Mouse (Mus musculus): ENCODE measurements around the gene Sfxn5. TPM values are rescaled to one million over a fixed set of nuclear protein-coding genes. Genes with fewer than 3 reads are reported as not detected.

Gene Sfxn5
- polyA plus RNA-seq, 1 experiment, result 2.0 TPM

- no peak overlapping the region for H3K4me3 ChIP-seq
- TF ChIP-seq SRF (IDR thresholded peaks at IDR 0.05; ENCODE audit: control insufficient read depth, insufficient read length, low read depth) (no peak), MYOG (IDR thresholded peaks at IDR 0.05; ENCODE audit: control insufficient read depth in 1 of 3, insufficient read depth in 1 of 3, insufficient read length in 2 of 3, low read depth in 2 of 3) (peak in 2 of 3 experiments; percentile 23 to 25), CEBPB (IDR thresholded peaks at IDR 0.05; ENCODE audit: insufficient read depth, poor library complexity, severe bottlenecking) (no peak), TCF3 (IDR thresholded peaks at IDR 0.05; ENCODE audit: insufficient read length, low read depth) (no peak), TCF12 (IDR thresholded peaks at IDR 0.05; ENCODE audit: insufficient read depth, poor library complexity, severe bottlenecking) (no peak), POLR2AphosphoS2 (IDR thresholded peaks at IDR 0.05; ENCODE audit: insufficient read length, low read depth) (no peak), MYOD1 (IDR thresholded peaks at IDR 0.05; ENCODE audit: control insufficient read depth in 1 of 3, insufficient read length in 2 of 3, low read depth in 2 of 3) (peak in 2 of 3 experiments; percentile 7 to 35), E2F4 (IDR thresholded peaks at IDR 0.05; ENCODE audit: insufficient read depth) (no peak), USF1 (IDR thresholded peaks at IDR 0.05; ENCODE audit: low read depth) (no peak)
Measured at GRCm38 (mm10) chr6:85380201-85380900, 47.1 kb upstream of the Sfxn5 start.

GRCm38 (mm10) chr6:85378629-85379028, 45.4 kb upstream of the Sfxn5 start:
- H3K27me3 ChIP-seq (ENCODE audit: control insufficient read depth, insufficient read depth, insufficient read length), result no peaks in the 10 kb centered on the region

More at GRCm38 (mm10) chr6:85380201-85380900, 47.1 kb upstream of the Sfxn5 start:
- Histone ChIP-seq H3K79me2 (ENCODE audit: control insufficient read depth, insufficient read depth) (no peaks in the 10 kb centered on the region), H3K4me2 (ENCODE audit: low read depth) (no peak overlapping the region), H3K27me3 (ENCODE audit: control insufficient read depth, insufficient read depth, insufficient read length) (no peaks in the 10 kb centered on the region), H3K36me3 (ENCODE audit: control insufficient read depth, insufficient read depth) (no peaks in the 10 kb centered on the region), H3ac (ENCODE audit: control insufficient read depth, insufficient read length) (no peak overlapping the region)

GRCm38 (mm10) chr6:85377876-85378275, 44.7 kb upstream of the Sfxn5 start:
- no peak overlapping the region for H3ac ChIP-seq (ENCODE audit: control insufficient read depth, insufficient read length)
- H3K4me3 ChIP-seq, result no peak overlapping the region
- H3K4me2 ChIP-seq (ENCODE audit: low read depth), result no peak overlapping the region
- no peaks in the 10 kb centered on the region for H3K36me3 ChIP-seq (ENCODE audit: control insufficient read depth, insufficient read depth)
- H3K79me2 ChIP-seq (ENCODE audit: control insufficient read depth, insufficient read depth), result peaks cover 11% of the 10 kb centered on the region
- no peaks in the 10 kb centered on the region for H3K27me3 ChIP-seq (ENCODE audit: control insufficient read depth, insufficient read depth, insufficient read length)
- TF ChIP-seq MYOG (IDR thresholded peaks at IDR 0.05; ENCODE audit: control insufficient read depth in 1 of 3, insufficient read depth in 1 of 3, insufficient read length in 2 of 3, low read depth in 2 of 3) (no peak), USF1 (IDR thresholded peaks at IDR 0.05; ENCODE audit: low read depth) (no peak), TCF12 (IDR thresholded peaks at IDR 0.05; ENCODE audit: insufficient read depth, poor library complexity, severe bottlenecking) (no peak), MYOD1 (IDR thresholded peaks at IDR 0.05; ENCODE audit: control insufficient read depth in 1 of 3, insufficient read length in 2 of 3, low read depth in 2 of 3) (no peak), CEBPB (IDR thresholded peaks at IDR 0.05; ENCODE audit: insufficient read depth, poor library complexity, severe bottlenecking) (no peak), TCF3 (IDR thresholded peaks at IDR 0.05; ENCODE audit: insufficient read length, low read depth) (no peak), SRF (IDR thresholded peaks at IDR 0.05; ENCODE audit: control insufficient read depth, insufficient read length, low read depth) (no peak), POLR2A (IDR thresholded peaks at IDR 0.05; ENCODE audit: insufficient read length, low read depth) (no peak), REST (IDR thresholded peaks at IDR 0.05; ENCODE audit: insufficient read depth, insufficient read length) (no peak), MAX (IDR thresholded peaks at IDR 0.05; ENCODE audit: low read depth) (no peak), POLR2AphosphoS2 (IDR thresholded peaks at IDR 0.05; ENCODE audit: insufficient read length, low read depth) (no peak), E2F4 (IDR thresholded peaks at IDR 0.05; ENCODE audit: insufficient read depth) (no peak)

More at GRCm38 (mm10) chr6:85378629-85379028, 45.4 kb upstream of the Sfxn5 start:
- Histone ChIP-seq H3K36me3 (ENCODE audit: control insufficient read depth, insufficient read depth) (no peaks in the 10 kb centered on the region), H3K4me2 (ENCODE audit: low read depth) (no peak overlapping the region), H3K79me2 (ENCODE audit: control insufficient read depth, insufficient read depth) (peaks cover 3% of the 10 kb centered on the region), H3ac (ENCODE audit: control insufficient read depth, insufficient read length) (no peak overlapping the region), H3K4me3 (no peak overlapping the region)
- TF ChIP-seq E2F4 (IDR thresholded peaks at IDR 0.05; ENCODE audit: insufficient read depth) (no peak), POLR2A (IDR thresholded peaks at IDR 0.05; ENCODE audit: insufficient read length, low read depth) (no peak), SRF (IDR thresholded peaks at IDR 0.05; ENCODE audit: control insufficient read depth, insufficient read length, low read depth) (no peak), USF1 (IDR thresholded peaks at IDR 0.05; ENCODE audit: low read depth) (no peak), TCF3 (IDR thresholded peaks at IDR 0.05; ENCODE audit: insufficient read length, low read depth) (no peak), MAX (IDR thresholded peaks at IDR 0.05; ENCODE audit: low read depth) (no peak), MYOD1 (IDR thresholded peaks at IDR 0.05; ENCODE audit: control insufficient read depth in 1 of 3, insufficient read length in 2 of 3, low read depth in 2 of 3) (no peak), POLR2AphosphoS2 (IDR thresholded peaks at IDR 0.05; ENCODE audit: insufficient read length, low read depth) (no peak), TCF12 (IDR thresholded peaks at IDR 0.05; ENCODE audit: insufficient read depth, poor library complexity, severe bottlenecking) (no peak)

- no peak overlapping the region for H3K4me2 ChIP-seq (ENCODE audit: low read depth)
- no peak for TF ChIP-seq CEBPB (IDR thresholded peaks at IDR 0.05; ENCODE audit: insufficient read depth, poor library complexity, severe bottlenecking)
- no peak for TF ChIP-seq USF1 (IDR thresholded peaks at IDR 0.05; ENCODE audit: low read depth)
- TF ChIP-seq MAX (IDR thresholded peaks at IDR 0.05; ENCODE audit: low read depth), result no peak
- no peak for TF ChIP-seq SRF (IDR thresholded peaks at IDR 0.05; ENCODE audit: control insufficient read depth, insufficient read length, low read depth)
- TF ChIP-seq POLR2A (IDR thresholded peaks at IDR 0.05; ENCODE audit: insufficient read length, low read depth), result no peak
- H3K36me3 ChIP-seq (ENCODE audit: control insufficient read depth, insufficient read depth), result no peaks in the 10 kb centered on the region
- H3K79me2 ChIP-seq (ENCODE audit: control insufficient read depth, insufficient read depth), result peaks cover 16% of the 10 kb centered on the region
- no peak overlapping the region for H3ac ChIP-seq (ENCODE audit: control insufficient read depth, insufficient read length)
- no peaks in the 10 kb centered on the region for H3K27me3 ChIP-seq (ENCODE audit: control insufficient read depth, insufficient read depth, insufficient read length)
- no peak overlapping the region for H3K4me3 ChIP-seq
Measured at GRCm38 (mm10) chr6:85377066-85377734, 44.0 kb upstream of the Sfxn5 start.
